Mouse (Mus musculus): ENCODE results near the gene Cdk18. TPM values are rescaled to one million over a fixed set of nuclear protein-coding genes. Genes with fewer than 3 reads are reported as not detected.

Gene Cdk18
- total and polyA plus RNA-seq, 3 experiments = 14.9 to 36.3 (median 22.5) TPM

DNA sequence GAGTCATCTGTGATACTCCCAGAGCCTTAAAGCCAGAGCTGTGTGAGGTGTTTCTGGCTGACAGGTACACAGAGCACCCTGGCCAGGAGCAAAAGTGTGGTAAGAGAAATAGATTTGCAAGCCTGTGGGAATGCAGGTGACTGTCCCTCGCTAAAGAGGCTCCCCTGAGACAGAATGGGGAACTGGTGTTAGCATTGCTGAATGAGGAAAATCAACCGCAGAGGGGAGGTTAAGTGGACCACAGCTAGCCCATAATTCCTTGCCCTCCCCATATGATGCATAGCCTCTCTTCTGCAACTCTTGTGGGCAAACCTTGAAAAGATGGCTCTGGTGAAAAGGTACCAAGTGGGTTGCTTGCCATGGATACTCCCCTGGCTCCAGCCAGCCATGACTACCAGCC, 9.9 kb upstream of the Cdk18 start:
- DNase-seq = no peak

DNA sequence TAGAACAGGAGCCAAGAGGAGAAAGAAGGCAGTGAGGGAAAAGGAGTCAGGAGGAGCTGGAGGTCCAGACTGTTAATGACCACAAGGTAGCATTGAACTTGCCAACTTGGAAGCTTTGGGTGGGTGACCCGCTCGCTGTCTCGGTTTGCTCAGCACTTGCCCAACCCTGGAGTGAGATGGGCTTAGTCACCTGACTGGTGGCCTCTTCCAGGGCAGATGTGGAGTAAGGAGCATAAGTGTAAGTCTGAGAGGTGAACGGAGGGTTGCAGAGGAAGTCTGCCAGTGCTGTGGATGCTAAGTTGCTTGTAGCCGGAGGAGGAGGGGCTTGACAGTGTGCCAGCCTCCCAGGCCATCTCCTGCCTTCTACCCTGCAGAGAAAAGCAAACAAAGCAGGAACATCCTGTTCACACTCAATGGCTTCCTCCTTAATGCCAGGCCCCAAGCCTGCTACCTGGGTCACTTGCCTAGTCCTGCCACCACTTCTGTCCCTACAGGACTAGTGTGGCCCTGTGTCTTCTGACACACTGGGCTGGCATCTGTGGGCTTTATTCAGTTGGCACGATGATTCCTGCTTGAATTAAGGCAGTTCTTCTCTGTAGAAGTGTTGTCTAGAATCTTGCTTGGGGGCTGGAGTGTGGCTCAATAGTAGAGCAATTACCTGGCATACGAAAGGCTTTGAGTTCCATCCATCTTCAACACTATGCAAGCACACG, 6.6 kb upstream of the Cdk18 start:
- peak; percentile 46 for DNase-seq

DNA sequence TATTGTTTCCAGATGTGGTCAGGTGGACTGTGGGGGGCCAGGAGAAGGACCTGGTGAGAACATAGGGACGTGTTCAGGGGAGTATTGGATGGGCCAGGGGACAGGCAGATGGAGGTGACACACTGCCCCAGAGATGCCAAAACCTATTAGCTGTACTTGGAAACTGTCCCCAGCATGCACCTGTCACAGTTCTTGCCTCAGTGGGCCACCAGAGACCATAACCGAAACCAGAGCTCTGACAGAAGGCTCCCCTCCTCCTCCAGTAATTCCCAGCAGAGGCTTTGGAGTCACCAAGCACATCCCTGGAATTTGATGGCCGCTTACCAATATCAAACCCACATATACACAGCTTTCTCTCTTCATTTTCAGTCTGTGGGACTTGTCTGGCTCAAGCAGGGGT, 5.4 kb upstream of the Cdk18 start:
- DNase-seq = no peak

DNA sequence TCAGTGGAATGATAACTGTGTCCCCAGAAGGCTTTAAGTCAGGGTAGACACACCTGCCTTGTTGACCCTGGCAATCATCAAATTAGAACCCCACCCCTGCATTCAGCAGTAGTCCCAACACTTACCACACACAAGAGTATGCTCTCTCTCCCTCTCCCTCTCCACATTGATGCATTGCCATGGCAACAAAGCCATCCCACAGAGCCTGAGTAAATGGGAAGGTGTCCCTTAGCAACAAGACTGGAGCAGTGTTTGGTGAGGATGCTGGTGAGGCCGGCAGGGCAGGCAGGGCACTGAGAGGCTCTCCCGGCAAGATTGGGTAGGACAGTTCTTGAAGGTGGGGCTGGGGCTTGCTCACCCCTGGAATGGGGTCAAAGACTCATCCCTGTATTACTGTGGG, 4.7 kb upstream of the Cdk18 start:
- no peak for DNase-seq

DNA sequence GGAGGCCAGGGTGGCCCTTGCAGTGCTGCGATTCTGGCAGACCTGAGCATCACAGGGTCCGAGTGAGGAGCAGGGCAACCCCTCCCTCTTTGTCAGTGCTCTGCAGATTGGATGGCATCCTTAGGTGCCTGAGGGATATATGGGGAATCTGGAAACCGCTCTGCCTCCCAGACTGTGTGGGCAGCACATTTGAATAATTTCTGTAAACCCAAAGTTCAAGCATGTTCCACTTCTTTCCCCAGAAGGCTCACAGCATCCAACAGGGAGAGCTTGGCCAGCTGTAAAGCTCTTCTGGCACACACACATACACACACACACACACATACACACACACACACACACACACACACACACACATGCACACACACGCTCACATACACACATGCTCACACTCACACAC, 4.2 kb upstream of the Cdk18 start:
- no peak for DNase-seq

DNA sequence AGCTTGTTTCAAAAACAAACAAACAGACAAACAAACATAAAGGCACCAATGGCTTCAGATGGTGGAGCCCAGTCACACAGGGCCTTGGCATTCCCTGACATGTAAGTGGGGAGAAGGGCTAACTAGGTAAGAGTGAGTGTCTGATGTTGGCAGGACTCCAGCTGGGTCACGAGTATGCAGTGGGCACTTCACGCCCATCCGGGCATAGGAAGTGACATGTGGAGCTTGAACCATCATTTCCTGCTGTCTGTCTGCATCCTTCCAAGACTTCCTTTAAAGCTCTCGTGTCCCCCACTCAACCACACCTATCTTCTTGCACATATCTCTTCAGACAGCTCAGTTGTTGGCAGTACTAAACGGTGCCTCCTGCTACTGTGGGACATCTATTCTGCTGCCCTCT, 3.6 kb upstream of the Cdk18 start:
- no peak for DNase-seq

DNA sequence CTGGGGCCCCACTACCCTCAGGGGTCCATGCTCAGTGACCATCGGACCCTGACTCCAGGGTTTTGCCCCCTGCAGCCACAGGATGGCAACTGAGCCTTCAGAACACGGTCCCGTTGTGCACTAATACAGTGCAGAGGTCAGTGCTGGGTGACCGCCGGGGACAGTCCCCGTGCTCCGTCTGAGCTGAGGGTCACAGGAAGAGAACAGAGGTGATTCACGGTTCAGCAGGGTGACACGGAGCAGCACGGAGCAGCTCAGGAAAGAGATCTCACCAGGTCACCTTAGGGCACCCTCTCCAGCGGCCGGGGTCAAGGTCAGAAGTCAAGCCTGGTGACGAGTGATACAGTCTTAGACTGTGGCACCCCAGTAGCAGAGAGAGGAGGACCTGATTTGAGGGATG, 2.3 kb upstream of the Cdk18 start:
- DNase-seq = no peak

DNA sequence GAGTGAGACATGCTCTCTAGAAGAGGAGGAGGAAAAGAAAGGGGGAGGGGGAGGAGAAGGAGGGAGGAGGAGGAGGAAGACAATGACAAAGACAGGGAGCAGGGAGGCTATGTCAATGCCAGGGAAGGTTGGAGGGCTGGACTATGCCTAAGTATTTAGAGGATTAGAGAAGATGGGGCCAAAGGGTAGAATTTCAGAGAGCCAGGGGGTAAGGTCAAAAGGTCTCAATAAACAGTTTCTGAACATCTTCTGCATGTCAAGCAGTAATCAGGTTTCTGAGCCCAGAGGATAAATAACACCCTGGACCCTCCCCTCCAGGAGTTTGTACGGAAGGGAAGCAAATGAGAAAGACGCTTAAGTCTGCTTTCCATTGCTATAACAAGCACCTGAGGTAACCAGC, 1.7 kb upstream of the Cdk18 start:
- no peak for DNase-seq

DNA sequence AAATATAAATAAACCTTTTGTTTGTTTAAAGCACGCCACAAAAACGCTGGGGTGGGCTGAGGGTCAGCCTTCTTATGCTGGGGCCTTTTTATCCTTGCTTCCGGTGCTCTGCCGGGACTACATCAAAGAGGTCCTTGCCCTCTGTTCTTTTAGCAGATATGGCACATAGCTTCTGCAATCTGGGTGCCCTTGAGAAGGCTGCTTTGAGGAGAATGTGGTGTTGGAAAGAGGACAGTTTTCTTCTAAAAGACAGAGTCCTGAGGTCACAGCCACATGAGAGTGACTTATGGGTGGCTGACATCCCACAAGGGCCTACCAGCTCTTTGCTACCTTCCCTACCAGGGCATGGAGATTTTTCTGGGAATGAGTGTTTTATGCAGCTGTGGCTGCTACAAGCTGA, 1.1 kb upstream of the Cdk18 start:
- DNase-seq = peak; percentile 35

DNA sequence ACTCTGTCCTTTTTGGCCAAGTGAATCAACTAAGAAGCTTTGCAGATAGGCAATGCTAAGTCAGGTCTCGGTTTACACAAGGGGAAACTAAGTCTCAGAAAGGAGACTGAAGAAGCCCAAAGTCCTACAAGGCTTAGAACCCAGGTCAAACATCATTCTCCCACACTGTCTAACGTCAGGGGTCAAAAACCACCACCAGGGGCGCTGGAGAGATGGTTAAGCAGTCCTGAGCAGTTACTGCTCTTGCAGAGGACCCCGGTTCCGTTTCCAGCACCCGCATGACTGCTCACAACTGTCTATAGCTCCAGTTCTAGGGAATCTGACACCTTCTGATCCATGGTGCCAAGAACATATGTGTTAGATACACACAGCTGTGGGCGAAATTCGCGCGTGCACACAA, 687 bp upstream of the Cdk18 start:
- DNase-seq = peak; percentile 59

DNA sequence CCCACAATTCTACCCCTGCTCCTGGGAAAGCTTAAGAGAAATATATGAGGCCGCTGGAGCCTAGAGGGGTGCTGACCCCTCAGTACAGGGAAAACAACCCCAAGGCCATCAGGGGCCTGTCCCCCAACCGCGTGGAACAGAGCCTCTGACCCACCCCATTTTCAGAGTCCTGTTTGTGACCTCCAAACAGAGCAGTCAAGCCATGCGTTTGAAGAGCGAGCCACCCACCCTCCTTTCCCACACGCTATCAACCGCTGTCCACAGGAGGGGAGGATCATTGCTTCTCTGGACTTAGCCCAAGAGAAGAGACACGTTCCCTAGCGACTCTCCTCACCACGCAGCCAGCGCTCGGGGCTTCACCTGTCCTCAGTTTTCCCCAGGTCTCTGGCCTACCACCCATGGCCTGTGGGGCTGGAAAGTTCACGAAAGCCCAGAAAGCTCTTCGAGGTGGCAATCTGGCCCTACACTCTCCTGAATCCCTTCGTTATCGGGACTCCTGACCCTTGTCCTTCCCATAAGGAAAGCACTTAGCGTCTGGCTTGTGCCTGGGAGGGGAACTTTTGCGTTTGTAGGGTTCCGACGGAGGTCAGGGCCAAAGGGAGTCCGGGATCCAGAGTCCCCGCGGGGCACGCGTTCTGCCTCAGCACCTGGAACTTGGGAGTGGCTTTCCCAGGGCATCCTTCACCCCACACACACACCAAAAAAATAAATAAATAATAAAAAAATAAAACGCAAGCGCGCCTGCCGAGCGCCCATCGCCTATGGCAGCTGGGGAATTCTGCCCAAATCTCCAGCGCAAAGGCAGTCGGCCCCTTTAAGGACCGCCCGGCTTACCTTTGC, 688 bp downstream of the Cdk18 start:
- peak; percentile 37 for DNase-seq

DNA sequence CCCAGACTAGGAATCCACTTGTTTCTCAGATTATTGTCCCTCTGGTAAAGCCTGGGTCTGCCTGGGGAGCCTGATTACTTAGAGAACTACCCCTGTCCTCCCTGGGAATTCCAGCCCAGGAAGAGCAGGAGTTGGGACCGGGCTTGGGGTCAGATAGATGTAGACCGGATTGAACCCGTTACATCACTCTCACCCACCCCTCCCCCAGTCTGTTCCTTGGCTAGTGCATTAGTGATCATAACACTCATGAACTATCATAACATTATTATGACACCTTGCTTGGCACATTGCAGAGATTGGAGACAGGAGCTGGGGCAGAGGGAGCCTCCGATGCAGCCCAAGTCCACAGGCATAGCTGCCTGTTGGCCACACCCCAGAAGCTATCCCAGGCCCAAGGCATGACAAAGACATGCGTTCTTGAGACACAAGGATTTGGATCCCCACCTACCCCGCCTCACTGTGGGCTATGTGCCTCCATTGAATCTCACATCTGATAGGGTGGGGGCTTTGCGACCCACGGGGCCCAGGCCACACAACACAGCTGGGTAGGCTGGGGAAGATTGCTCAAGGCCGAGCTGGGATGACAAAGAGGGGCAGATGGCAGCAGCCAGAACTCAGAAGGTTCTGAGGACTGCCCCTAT, 1.4 kb downstream of the Cdk18 start:
- DNase-seq = peak; percentile 33

DNA sequence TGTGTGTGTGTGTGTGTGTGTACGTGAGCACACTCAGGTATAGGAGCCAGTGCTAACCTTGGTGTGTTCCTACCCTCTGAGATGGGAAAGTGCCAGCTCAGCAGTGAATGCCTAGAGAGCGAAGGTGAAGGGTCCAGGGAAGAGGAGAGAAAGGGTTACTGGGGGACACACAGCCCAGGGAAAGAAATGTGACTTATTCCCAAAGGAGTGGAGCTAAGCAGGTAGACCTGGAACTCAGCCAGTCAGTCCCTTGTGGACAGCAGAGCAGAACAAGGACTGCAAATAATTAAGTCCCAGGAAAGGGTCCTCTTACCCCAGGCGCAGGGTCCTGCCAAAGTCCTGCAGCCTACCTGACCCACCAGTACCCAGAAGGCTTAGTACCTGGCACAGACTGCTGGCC, 2.6 kb downstream of the Cdk18 start:
- DNase-seq = no peak

DNA sequence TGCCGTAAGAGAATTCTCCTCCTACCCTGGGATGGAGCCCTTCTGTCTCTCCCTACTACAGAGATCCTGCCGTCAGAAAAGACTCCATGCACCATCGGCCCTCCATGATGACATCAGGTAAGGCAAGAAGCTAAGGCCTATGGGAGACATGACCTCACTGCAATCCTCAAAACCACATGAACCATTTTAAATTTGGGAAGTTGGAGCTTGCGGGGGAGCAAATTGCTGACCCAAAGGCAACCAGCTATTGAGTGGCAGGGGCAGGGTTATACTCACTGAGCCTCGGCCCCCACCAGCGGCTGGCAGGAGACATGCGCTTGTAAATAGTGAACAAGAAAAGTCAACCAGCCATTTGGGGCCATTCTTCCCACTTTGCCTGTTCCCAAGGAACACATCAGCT, 3.9 kb downstream of the Cdk18 start:
- no peak for DNase-seq

DNA sequence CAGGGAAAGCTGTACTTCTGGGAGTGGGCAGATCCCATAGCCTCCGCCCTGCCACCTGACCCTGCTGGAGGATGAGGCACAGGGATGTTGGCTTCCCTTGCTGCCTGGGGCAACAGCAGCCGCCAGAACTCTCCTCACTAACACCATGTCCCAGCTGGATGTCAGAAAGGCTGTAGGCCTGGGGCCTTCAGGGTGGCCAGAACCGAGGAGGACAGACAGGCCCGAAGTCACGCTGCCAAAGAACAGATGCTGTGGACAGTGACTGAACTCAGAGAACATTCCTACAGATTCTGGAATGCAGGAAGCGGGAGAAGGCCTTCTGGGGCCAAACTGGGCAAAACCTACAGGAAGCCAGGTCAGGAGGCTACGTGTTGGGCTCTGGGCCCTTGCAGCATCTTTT, 11.2 kb downstream of the Cdk18 start:
- no peak for DNase-seq

DNA sequence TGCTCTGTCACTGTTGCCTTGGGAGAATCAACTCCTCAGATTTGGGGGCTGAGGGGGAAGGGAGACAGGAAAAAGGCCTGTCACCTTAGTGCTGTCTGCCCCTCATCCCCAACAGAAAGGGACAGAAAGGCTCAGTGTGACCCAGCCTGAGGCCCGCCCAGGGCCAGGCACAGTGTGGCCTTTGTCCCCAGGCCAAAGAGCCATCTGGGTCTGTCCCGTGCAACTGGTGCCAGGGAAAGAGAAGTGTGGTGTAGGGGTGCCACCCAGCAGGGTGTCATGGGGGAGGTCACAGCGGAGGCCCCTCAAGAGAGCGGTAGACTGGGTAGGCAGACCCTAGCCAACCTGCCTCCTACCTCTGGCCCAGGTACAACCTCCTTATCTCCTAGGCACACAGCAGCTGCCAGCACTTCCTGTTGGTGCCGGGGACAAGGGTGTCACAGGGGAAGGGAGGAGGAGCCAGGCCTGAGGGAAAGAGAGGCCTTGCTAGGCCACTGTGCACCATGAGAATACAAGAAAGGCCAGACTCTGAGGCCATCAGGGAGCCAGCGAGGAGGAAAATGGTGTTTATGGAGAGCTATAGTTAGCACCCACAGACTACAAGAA, 13.6 kb downstream of the Cdk18 start:
- no peak for DNase-seq

DNA sequence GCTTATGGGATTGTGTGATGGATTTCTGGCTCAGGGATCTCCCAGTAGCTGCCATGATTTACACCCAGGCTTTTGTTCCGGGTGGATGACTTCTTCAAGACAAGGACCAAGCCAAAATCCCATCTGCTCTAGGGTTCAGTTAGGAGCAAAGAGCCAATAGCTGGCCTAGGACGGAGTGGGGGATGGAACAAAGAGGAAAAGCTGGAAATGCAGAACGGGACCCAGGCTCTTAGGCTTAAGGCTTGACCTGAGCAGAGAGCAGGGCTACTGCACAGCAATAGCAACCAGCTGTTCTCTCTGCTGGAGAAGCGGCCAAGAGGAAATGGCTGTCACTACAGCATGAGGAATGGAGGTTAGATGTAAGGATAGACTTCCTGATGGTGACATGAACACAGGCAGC, 14.2 kb downstream of the Cdk18 start:
- DNase-seq = no peak

DNA sequence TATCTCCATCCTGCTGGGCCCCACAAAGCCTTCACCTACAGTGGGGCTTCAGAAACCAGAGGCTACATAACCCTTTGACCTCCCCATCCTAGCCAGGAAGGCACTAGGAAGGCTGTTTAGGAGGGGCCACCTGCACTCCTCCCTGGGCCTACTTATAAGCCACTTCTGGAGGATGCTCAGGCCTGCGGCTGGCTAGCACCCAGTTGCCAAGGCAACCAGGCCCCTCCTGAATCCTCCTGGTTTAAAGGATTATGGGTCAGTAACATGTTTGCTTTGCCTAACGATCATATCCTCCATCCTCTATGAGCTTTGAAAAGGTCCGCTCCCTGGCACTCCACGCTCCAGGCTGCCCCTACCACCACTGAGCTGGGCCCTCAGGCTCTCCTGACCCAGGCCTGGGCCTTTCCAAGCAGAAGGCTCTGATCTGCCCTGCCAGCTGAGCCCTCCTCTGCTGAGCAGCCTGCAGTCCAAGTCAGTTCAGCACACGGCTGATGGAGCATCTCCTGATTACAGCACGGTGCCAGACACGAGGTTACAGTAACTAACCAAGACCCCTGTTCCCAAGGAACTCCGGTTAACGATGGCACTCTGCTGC, 16.0 kb downstream of the Cdk18 start:
- no peak for DNase-seq

DNA sequence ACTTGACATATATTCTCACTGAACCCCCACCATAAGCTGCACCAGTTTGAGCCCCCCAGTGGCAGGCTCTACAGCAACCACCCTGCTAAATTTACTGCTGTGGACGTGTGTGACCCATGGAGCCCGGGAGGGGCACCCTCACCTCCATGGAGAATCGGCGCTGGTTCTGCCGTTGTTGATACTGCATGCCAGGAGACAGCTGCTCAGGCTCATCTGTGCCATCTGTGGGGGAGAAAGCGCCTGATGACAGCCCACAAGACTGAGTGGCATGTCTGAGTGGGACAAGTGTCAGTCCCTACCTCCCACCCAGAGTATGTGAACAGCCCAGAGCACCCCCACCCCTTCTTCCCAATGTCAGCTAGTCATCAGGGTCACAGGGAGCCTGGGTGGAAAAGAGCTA, 17.6 kb downstream of the Cdk18 start:
- DNase-seq = no peak

DNA sequence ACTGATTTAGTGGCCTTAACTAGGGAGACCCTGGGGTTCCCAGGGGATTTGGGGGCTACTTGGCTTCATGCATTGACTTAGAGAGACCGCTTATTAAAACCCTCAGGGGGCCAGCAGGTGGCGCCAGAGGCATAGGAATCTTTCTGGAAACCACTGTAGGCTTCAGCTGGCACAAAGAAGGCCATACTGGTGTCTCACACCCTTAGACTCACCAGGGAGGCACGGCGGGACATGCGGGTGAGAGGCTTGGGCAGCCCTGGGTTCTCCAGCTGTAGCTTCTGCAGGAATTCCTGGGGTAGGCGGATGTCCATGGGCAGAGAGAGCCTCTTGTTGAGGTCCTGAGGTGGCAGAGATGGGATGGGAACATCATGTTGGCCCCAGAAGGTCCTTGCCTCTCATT, 18.2 kb downstream of the Cdk18 start:
- DNase-seq = peak; percentile 84

DNA sequence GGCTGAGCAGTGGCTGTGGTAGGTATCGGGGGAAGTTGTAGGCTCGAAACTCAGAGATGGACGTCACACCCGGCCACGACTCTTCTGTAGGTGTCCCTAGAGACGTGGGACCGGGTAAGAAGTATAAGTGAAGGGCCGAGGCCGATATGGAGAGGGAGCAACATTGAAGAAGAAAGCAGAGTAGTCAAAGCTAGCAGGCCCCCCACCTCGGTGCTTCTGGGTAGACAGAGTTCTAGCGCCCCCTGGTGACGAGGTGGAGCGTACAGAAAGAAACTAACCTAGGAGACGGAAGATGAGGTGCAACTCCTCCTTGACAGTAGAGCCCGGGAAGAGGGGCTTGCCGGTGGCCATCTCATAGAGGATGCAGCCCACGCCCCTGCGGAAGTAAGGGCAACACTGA, 22.9 kb downstream of the Cdk18 start:
- peak; percentile 52 for DNase-seq

DNA sequence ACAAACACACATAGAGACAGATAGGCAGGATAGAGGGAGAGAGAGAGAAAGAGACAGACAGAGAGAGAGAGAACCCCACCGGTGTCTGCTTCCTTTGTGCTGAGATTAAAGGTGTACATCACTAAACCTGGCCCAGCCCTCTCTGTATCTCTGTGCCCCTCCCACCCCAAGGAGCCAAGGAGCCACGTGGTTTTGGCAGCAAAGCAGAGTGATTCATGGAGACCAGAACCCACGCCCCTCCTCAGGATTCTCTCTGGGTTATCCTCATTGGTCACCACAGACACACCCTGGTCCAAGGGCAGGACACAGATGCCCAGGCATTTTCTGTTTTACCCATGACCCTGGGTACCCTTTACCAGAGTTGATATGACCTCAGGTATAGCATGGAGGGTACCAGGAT, 26.4 kb downstream of the Cdk18 start:
- DNase-seq = no peak

DNA sequence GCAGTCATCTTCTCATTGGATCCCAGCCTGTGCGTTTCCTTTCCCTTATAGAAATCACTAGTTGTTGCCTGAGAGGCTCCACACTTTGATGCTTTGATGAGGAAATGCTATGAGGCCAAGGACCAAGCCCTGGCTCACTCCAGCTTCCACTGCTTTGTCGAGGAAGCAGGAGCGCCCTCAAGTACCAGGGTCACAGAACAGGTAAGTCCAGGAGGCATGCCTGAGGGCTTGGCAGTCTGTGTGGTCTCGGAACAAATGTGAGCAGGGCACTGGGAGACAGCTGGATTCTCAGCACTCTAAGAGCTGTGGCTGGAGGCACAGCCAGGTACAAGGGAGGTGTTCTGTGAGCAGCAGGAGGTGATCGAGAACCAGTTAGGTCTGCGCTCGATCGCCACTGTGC, 27.1 kb downstream of the Cdk18 start:
- no peak for DNase-seq

Data from adrenal gland, adult 2 months (tissue).